Mouse (Mus musculus): ENCODE measurements around the gene Ddx23. TPM values are rescaled to one million over a fixed set of nuclear protein-coding genes. Genes with fewer than 3 reads are reported as not detected.

Ddx23 gene
- total RNA-seq (2023), result 100 to 1,000 TPM; 137 to 163 TPM

DNA sequence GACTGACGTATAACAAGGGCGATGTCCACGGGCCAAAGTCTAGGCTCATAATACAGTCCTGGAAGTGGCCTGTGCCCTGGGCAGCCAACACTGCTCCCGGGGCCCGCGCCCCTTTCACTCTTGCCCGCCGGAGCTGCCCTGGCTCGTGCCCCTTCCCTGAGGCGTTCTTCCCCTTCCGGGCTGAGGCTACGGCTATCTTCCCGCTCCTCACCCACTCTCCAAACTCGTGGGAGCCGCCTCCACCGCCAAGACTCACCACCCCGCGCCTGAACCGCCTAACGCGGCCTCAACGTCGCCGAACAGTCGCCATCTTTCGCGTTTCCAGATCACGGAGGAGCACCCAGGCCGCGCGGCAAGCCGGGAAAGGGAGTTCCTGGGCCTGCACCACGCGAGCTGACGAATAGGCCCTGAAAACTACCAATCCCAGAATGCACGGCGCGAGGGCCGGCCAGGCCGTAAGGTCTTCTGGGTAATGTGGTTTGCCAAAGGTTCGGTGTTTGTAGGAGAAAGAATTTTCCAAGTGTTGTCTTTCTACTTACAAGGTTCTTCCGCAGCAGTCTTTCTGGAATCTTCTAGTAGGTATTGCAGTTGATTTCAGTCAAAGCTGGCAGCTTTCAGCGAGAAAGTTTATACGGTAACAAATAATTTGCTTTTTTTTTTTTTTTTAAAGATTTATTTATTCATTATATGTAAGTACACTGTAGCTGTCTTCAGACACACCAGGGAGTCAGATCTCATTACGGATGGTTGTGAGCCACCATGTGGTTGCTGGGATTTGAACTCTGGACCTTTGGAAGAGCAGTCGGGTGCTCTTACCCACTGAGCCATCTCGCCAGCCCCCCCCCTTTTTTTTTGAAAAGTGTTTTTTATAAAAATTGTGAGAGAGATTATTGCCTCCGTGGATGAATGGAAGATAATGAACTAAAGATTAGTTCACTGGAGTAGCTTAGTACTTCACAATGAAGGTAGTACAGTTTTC lies at the start of gene Ddx23:
Gene Ddx23 (minus strand): TSS at position 328 of the 979 bp plus-strand sequence.

DNA sequence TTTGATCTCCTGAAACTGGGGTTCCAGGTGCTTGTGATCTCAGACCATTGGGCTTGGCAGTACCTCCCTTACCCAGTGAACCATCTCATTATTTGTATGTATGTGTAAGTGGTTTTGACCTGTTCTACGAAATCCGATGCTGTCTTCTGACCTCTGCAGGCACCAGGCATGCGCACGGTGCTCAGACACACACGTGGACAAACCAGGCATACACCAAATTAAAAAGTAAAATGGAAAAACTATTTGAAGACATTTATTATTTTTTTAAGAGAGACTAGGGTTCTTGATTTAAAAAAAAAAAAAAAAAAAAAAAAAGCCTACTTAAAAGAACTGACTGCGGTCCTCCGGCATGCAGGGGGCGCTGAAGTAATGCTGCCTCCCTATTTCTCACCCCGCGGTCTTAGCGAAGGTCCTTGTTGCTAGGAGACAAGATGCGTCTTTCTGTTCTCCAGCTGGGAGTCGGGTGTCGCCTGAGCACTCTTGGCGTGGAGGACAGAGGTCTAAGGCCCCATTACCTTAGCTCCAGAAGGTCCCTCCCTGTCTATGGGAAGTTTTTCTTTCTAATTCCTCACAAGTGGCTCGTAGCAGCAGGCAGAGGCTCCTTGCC lies 45.2 kb upstream of the Ddx23 start, which contains the start of gene Ccdc65:
Gene Ccdc65 (plus strand): TSS at position 442 of the 607 bp plus-strand sequence.

DNA sequence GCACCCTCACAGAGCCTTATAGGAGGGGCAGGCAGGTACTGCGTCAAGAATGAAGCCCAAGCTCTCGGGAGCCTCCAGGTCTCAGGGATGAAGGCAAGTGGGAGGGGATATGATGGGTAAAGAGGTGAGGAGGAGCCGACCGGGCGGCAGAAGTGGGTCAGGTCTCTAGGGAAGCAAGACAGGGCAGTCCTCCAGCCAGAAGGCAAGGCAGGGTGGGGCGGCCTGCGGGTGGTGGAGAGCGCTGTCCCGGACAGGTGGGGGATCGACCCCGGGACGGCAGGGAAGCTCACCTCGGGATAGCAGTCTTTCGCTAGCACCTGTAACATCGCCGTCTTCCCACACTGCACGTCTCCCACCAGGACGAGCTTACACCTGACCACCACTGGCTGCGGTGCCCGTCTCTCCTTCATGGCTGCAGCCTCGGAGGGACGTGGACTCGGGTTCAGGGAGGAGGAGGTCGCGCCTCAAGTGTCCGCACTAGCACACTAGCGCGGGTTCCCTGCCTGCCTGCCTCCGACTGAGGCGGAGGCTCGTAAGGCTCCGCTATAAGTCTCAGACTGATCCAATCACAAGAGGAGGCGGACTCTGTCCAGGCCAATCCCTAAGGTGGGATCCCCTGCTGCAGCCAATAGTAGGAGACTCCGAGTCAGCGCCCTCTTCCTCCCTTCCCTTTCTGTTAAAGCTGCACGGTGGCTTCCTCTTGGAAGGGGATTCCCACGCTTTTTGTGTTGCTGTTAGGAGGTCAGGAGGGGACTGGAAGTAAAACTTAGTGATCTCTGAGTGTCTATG lies 14.4 kb upstream of the Ddx23 start, which contains the start of gene Rnd1:
Gene Rnd1 (minus strand): TSS at position 522 of the 789 bp plus-strand sequence.

DNA sequence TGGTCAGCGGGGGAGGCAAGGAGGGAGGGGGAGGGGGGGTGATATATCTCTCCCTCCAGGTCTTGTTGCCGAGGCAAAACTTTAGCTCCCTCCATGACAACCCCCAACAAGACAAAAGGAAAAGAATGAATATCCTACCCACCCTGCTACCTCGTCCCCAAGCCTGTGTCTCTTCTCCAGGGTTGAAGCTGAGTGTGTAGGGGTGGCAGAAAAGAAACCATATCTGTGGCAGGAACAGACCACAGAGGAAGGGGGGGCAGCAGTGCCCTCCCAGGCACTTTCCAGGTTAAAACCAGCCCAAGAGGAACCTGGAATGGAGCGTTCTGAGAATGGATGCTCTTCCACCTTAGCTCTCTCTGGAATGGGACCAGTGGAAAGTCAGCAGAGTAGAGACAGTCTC lies 32.2 kb downstream of the Ddx23 start, which contains the start of gene Cacnb3:
Gene Cacnb3 (plus strand): TSS at position 301 of the 400 bp plus-strand sequence.

DNA sequence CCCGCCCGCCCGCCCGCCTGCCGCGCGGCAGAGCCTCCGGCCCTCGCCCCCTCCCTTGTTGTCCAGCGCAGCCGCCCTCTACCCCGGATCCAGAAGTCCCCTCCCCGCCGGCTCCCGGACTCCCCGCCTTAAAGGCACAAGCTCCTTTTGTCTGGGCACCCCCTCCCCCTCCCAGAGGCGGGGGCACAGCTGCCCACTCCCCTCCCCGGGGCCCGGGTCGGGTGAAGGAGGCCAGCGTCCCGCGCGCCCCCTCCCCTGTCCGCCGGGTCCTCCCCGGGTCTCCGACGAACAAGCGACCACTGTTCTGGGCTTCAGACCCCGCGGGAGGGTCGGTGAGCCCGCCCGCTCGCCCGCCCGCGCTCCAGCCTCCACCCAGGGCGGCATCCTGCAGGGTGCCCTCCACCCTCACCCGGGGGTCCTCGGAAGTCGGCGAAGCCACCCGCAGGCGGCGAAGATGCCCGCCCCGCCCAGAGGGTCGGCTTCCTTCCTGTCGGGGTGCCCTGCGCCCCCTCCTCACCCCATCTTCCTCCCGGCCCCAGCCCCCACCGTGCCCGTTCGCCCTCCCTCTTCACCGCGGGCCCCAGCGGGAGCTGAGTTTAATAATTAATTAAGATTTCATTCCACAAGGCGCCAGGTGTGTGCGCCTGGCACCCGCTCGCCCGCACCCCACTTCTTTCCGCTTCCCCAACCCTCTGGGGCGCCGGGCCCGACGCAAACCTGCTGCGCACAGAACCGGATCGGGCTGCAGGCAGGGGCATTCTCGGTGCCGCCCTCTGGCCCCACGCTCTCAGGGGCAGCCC lies 53.2 kb downstream of the Ddx23 start, which contains the start of gene Adcy6:
Gene Adcy6 (minus strand): TSS at position 746 of the 800 bp plus-strand sequence.

Other genes starting within 250 kb of the Ddx23 start
- gene Olfr282, start 231.7 kb downstream of the Ddx23 start, total RNA-seq (2023), result not detected
- gene Olfr281, start 210.3 kb downstream of the Ddx23 start, total RNA-seq (2023), result not detected
- not detected for gene OR5BS1P, start 193.0 kb downstream of the Ddx23 start, total RNA-seq (2023)
- gene Lalba, start 180.2 kb downstream of the Ddx23 start, total RNA-seq (2023), result not detected
- not detected for gene Olfr279, start 170.5 kb downstream of the Ddx23 start, total RNA-seq (2023)
- gene Kansl2, start 128.6 kb downstream of the Ddx23 start, total RNA-seq (2023), result 10 to 100 TPM; 61.5 to 65.2 TPM
- 100 to 1,000 TPM; 123 to 126 TPM for gene Ccnt1, start 92.0 kb downstream of the Ddx23 start, total RNA-seq (2023)
- gene 4930415O20Rik, start 91.9 kb downstream of the Ddx23 start, total RNA-seq (2023), result not detected
- 10 to 100 TPM; 24.1 to 30.7 TPM for gene Adcy6, start 52.8 kb downstream of the Ddx23 start, total RNA-seq (2023)
- gene Cacnb3, start 32.1 kb downstream of the Ddx23 start, total RNA-seq (2023), result under 1 TPM; 0.79 to 0.83 TPM
- 1 to 10 TPM in 1 of 2 experiments, under 1 TPM in 1; 0.82 to 1.3 TPM for gene Rnd1, start 14.6 kb upstream of the Ddx23 start, total RNA-seq (2023)
- gene Ccdc65, start 45.3 kb upstream of the Ddx23 start, total RNA-seq (2023), result not detected
- 1 to 10 TPM; 3.7 to 5.5 TPM for gene Fkbp11, start 65.3 kb upstream of the Ddx23 start, total RNA-seq (2023)
- 100 to 1,000 TPM; 105 to 115 TPM for gene Arf3, start 100.3 kb upstream of the Ddx23 start, total RNA-seq (2023)
- under 1 TPM; 0.21 to 0.29 TPM for gene Wnt10b, start 115.3 kb upstream of the Ddx23 start, total RNA-seq (2023)
- not detected for gene Wnt1, start 127.0 kb upstream of the Ddx23 start, total RNA-seq (2023)
- gene Ddn, start 146.6 kb upstream of the Ddx23 start, total RNA-seq (2023), result under 1 TPM; 0.15 to 0.39 TPM
- gene Prkag1, start 168.6 kb upstream of the Ddx23 start, total RNA-seq (2023), result 100 to 1,000 TPM; 118 TPM
- gene Kmt2d, start 208.3 kb upstream of the Ddx23 start, total RNA-seq (2023), result 100 to 1,000 TPM; 254 to 294 TPM
- 10 to 100 TPM; 22.4 to 23.8 TPM for gene Rhebl1, start 231.6 kb upstream of the Ddx23 start, total RNA-seq (2023)
- under 1 TPM in 1 of 2 experiments, not detected in 1; 0.36 TPM for gene Dhh, start 235.6 kb upstream of the Ddx23 start, total RNA-seq (2023)